Mouse (Mus musculus): ENCODE data around the gene Tirap.

The Tirap gene

GRCm38 (mm10) chr9:35145118-35145517, 55.0 kb downstream of the Tirap start:
- no peak for DNase-seq

DNA sequence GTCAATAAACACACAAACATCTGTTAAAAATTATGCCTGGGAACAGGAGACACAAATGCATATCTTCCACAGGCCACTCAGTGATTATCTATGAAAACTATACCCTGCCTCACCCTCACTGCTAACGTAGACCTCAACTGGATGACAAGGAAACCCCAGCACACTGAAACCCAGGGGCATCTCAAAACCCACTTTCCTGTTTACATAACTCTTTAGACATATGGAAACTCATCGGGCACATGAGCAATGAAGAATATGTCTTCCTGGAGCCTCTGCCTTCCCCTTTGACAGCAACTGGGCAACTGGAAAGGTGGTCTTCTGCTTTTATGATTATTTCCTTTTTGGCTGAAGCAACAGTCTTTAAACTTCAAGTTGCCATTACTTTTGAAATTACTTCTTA, 57.9 kb downstream of the Tirap start:
- no peak for DNase-seq

- DNase-seq: no peak
Measured at GRCm38 (mm10) chr9:35139231-35139744, 60.8 kb downstream of the Tirap start.

DNA sequence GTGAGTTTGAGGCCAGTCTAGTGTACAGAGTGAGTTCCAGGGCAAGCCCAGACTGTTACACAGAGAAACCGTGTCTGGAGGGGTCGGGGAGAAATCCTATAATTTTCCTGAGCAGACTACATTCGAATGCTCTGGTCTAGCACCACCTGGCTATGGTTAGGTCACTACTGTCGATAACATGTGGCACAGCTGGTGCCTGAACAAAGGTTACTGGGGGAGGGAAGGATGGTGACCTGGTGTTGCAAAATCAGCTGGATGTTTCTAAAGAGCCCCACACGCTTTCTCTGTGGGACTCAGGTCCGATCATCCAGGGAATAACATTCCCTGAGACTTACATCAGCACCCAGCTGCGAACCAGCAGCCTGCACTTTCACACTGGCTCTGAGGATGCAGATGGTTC, 62.1 kb downstream of the Tirap start:
- DNase-seq: no peak

DNA sequence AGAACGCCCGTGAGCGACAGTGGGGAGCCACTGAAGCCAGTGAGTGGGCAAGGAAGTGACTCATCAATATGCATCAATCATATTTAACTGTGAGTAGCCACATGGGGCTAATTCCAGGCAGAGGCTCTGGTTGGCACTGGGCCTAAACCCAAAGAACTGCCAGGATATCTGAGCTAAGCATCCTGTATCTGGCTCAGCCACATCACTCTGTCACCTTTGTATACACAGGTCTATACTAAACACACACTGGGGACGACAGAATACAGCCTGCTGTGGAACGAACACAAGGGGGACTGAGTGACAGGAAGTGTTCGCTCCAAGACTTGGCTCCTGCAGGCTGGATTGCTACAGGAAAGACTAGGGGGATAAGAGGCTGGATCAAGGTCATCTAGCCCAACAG, 64.5 kb downstream of the Tirap start:
- DNase-seq: no peak

Measured in lung, adult 18-20 months (tissue).